Mouse (Mus musculus): ENCODE measurements around the gene Trappc6b.

DNA sequence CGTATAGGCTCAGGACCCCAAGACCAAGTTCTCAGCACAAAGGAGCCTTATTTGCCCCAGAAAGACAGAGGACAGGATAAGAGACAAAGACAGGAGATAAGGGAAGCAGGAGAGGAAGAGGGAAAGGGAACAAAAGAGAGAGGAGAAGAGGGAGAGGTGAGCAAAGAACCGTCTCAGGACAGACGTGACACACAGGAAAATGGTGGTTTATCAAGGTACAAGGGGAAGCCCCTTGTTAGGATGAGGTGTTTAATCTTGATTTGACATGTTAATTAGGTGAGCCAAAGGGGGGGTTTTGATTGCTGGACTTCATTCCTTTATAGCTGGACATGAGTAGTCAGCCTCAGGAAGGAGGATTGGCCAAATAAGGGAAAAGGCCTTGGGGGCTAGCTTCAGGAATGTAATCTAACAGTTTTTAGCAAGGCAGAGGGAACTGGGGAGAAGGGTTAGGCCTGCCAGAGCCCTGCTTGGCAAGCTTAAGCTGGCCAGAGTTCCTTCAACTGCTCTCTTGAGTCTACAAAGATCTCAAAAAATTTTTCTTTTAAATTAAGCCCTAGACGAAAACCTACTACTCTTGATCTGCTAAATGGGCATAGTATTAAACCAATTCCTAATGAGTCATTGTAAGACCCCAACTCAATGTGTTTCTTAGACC is 5.9 kb downstream of the Trappc6b start:
- no peak for TF ChIP-seq GATA1 (IDR thresholded peaks at IDR 0.05; ENCODE audit: low read length)
- TF ChIP-seq TAL1 (IDR thresholded peaks at IDR 0.05; ENCODE audit: low read length) = no peak
